Mouse (Mus musculus) bone marrow, adult 2 months (tissue): Measurements from ENCODE around the gene Gpm6b.

Experiments used
- CTCF ChIP-seq: fragments of 200-500 bp; IDR thresholded peaks from 2 replicates; pipeline ENCODE4 v1.5.1; 2011; ENCODE audit warnings: low read length, control low read depth; ENCODE audit not compliant: control insufficient read depth, insufficient read depth
- POLR2A ChIP-seq: fragments of 200-500 bp; IDR thresholded peaks from 2 replicates; pipeline ENCODE4 v1.6.1; 2011; ENCODE audit warnings: low read depth, mild to moderate bottlenecking, control low read depth, low read length, borderline replicate concordance; ENCODE audit not compliant: control insufficient read depth

- no peak for TF ChIP-seq CTCF
- TF ChIP-seq POLR2A: no peak
Measured at GRCm38 (mm10) chrX:166358955-166359354, 120.2 kb downstream of the Gpm6b start.
